Mouse (Mus musculus) midbrain, embryonic 13.5 days (tissue): ENCODE data around the gene Pdzd9. TPM values are rescaled to one million over a fixed set of nuclear protein-coding genes. Genes with fewer than 3 reads are reported as not detected.

Experiments used
- ATAC-seq: fragments of 200-750 bp; cut with Nextera tagmentation; 2 replicates; pipeline ENCODE4 v1.8.0; 2017; ENCODE audit warnings: mild to moderate bottlenecking, moderate TSS enrichment, moderate library complexity
- H3K27ac ChIP-seq: fragments of 300-500 bp; sonication (generic); 2 replicates; pipeline ENCODE4 v1.5.1; 2015; ENCODE audit warnings: inconsistent platforms, mild to moderate bottlenecking, moderate library complexity
- H3K27me3 ChIP-seq: fragments of 300-500 bp; sonication (generic); 2 replicates; pipeline ENCODE4 v1.6.1; 2015; ENCODE audit warnings: mild to moderate bottlenecking, inconsistent platforms
- H3K36me3 ChIP-seq: fragments of 300-500 bp; sonication (generic); 2 replicates; pipeline ENCODE4 v1.6.1; 2015; ENCODE audit warnings: mild to moderate bottlenecking, inconsistent platforms
- H3K4me1 ChIP-seq: fragments of 300-500 bp; sonication (generic); replicated peaks from 2 replicates; pipeline ENCODE4 v1.6.1; 2015; ENCODE audit warnings: inconsistent platforms
- H3K4me2 ChIP-seq: fragments of 300-500 bp; sonication (generic); replicated peaks from 2 replicates; pipeline ENCODE4 v1.6.1; 2015; ENCODE audit warnings: moderate library complexity, mild to moderate bottlenecking, inconsistent platforms
- H3K4me3 ChIP-seq: fragments of 300-500 bp; sonication (generic); replicated peaks from 2 replicates; pipeline ENCODE4 v1.5.1; 2015; ENCODE audit warnings: mild to moderate bottlenecking, inconsistent platforms
- H3K9ac ChIP-seq: fragments of 300-500 bp; sonication (generic); replicated peaks from 2 replicates; pipeline ENCODE4 v1.6.1; 2015; ENCODE audit warnings: mild to moderate bottlenecking, inconsistent platforms
- H3K9me3 ChIP-seq: fragments of 300-500 bp; sonication (generic); 2 replicates; pipeline ENCODE4 v1.6.1; 2016; ENCODE audit warnings: mild to moderate bottlenecking, inconsistent platforms
- WGBS: fragments of 180-500 bp; shearing (Covaris S2); methylation state at CpG from one replicate; pipeline ENCODE4 v1.1.7; 2015; 5-methylcytosine and 5-hydroxymethylcytosine counted together
- polyA plus RNA-seq: library from polyadenylated mRNA; unstranded; fragments of >200 nt; fragmentation: Nextera tagmentation; extraction: Ambion mirVana; gene quantifications from 2 replicates; pipeline ENCODE4 v1.2.1, GENCODE M21; 2015

Gene Pdzd9
- polyA plus RNA-seq, 1 experiment from 2014 or later = 0.48 TPM

GRCm38 (mm10) chr7:120685227-120685626 is 15.1 kb upstream of the Pdzd9 start:
- Histone ChIP-seq H3K36me3 (no peaks in the 10 kb centered on the region), H3K4me3 (no peak overlapping the region), H3K9ac (no peak overlapping the region), H3K4me2 (no peak overlapping the region), H3K27ac (no peak overlapping the region), H3K9me3 (no peaks in the 10 kb centered on the region), H3K27me3 (no peaks in the 10 kb centered on the region), H3K4me1 (peaks cover 9% of the 10 kb centered on the region)
- no peak for ATAC-seq
- WGBS = 87% methylated on average over 6 of the region's 6 CpGs

GRCm38 (mm10) chr7:120684731-120685161 is 14.6 kb upstream of the Pdzd9 start:
- 88% methylated on average over 2 of the region's 2 CpGs for WGBS

GRCm38 (mm10) chr7:120682002-120682401 is 11.9 kb upstream of the Pdzd9 start:
- no peak overlapping the region for H3K4me2 ChIP-seq
- peaks cover 31% of the 10 kb centered on the region for H3K4me1 ChIP-seq
- no peak overlapping the region for H3K4me3 ChIP-seq
- H3K36me3 ChIP-seq = no peaks in the 10 kb centered on the region
- no peak overlapping the region for H3K9ac ChIP-seq
- 83% methylated on average over 4 of the region's 4 CpGs for WGBS
- H3K27ac ChIP-seq = no peak overlapping the region
- ATAC-seq = no peak
- no peaks in the 10 kb centered on the region for H3K27me3 ChIP-seq
- no peaks in the 10 kb centered on the region for H3K9me3 ChIP-seq

More at GRCm38 (mm10) chr7:120684731-120685161, 14.6 kb upstream of the Pdzd9 start:
- Histone ChIP-seq H3K4me1 (peaks cover 14% of the 10 kb centered on the region), H3K4me2 (no peak overlapping the region), H3K9me3 (no peaks in the 10 kb centered on the region), H3K27me3 (no peaks in the 10 kb centered on the region), H3K4me3 (no peak overlapping the region), H3K27ac (no peak overlapping the region), H3K9ac (no peak overlapping the region), H3K36me3 (no peaks in the 10 kb centered on the region)
- ATAC-seq = no peak

- Histone ChIP-seq H3K9me3 (no peaks in the 10 kb centered on the region), H3K27ac (no peak overlapping the region), H3K4me2 (peak overlapping the region; percentile 87), H3K27me3 (no peaks in the 10 kb centered on the region), H3K9ac (peak overlapping the region; percentile 46), H3K4me1 (peaks cover 37% of the 10 kb centered on the region), H3K36me3 (no peaks in the 10 kb centered on the region; the same call in 1 of the 2 replicates), H3K4me3 (peak overlapping the region; percentile 92)
- 65% methylated on average over 8 of the region's 8 CpGs for WGBS
- no peak for ATAC-seq
Measured at GRCm38 (mm10) chr7:120679023-120679422, 8.9 kb upstream of the Pdzd9 start.

- Histone ChIP-seq H3K27me3 (no peaks in the 10 kb centered on the region), H3K4me2 (peak overlapping the region; percentile 87), H3K27ac (peak overlapping the region; percentile 81), H3K4me1 (peaks cover 37% of the 10 kb centered on the region), H3K36me3 (no peaks in the 10 kb centered on the region; the same call in 1 of the 2 replicates), H3K4me3 (peak overlapping the region; percentile 92), H3K9me3 (no peaks in the 10 kb centered on the region), H3K9ac (peak overlapping the region; percentile 94)
- peak; percentile 81 for ATAC-seq
- 2% methylated on average over 42 of the region's 42 CpGs for WGBS
Measured at GRCm38 (mm10) chr7:120677764-120678531, 7.8 kb upstream of the Pdzd9 start.

GRCm38 (mm10) chr7:120677001-120677643 is 7.0 kb upstream of the Pdzd9 start, which contains the start of gene Mosmo:
Gene Mosmo (plus strand): TSS chr7:120677618.
- peak within 1 kb of the TSS; percentile 92 for H3K4me3 ChIP-seq
- no peaks in the 10 kb centered on the region for H3K9me3 ChIP-seq
- H3K36me3 ChIP-seq = no peaks in the 10 kb centered on the region; the same call in 1 of the 2 replicates
- peak within 1 kb of the TSS; percentile 87 for H3K4me2 ChIP-seq
- H3K27me3 ChIP-seq = no peaks in the 10 kb centered on the region
- peak within 1 kb of the TSS; percentile 94 for H3K9ac ChIP-seq
- peak within 1 kb of the TSS; percentile 81 for H3K27ac ChIP-seq
- peak; percentile 99 for ATAC-seq
- under 1% methylated on average over 30 of the region's 44 CpGs for WGBS
- peaks cover 37% of the 10 kb centered on the region for H3K4me1 ChIP-seq

- Histone ChIP-seq H3K4me3 (no peak overlapping the region), H3K27ac (no peak overlapping the region), H3K4me1 (peaks cover 3% of the 10 kb centered on the region), H3K36me3 (no peaks in the 10 kb centered on the region; the same call in 1 of the 2 replicates), H3K9me3 (no peaks in the 10 kb centered on the region), H3K9ac (no peak overlapping the region), H3K27me3 (no peaks in the 10 kb centered on the region), H3K4me2 (no peak overlapping the region)
- no peak for ATAC-seq
- WGBS = 76% methylated on average over 2 of the region's 2 CpGs
Measured at GRCm38 (mm10) chr7:120671271-120671670, 1.1 kb upstream of the Pdzd9 start.

GRCm38 (mm10) chr7:120662079-120662478 is 8.1 kb downstream of the Pdzd9 start:
- 95% methylated on average over 4 of the region's 4 CpGs for WGBS
- H3K4me3 ChIP-seq = no peak overlapping the region
- H3K27ac ChIP-seq = no peak overlapping the region

GRCm38 (mm10) chr7:120647849-120648248 is 22.3 kb downstream of the Pdzd9 start:
- no peaks in the 10 kb centered on the region for H3K27me3 ChIP-seq
- H3K4me1 ChIP-seq = no peaks in the 10 kb centered on the region
- H3K27ac ChIP-seq = no peak overlapping the region
- ATAC-seq = no peak
- 92% methylated on average over 2 of the region's 2 CpGs for WGBS
- no peak overlapping the region for H3K4me2 ChIP-seq
- H3K4me3 ChIP-seq = no peak overlapping the region
- H3K9me3 ChIP-seq = no peaks in the 10 kb centered on the region
- H3K9ac ChIP-seq = no peak overlapping the region
- H3K36me3 ChIP-seq = peaks cover 86% of the 10 kb centered on the region

More at GRCm38 (mm10) chr7:120662079-120662478, 8.1 kb downstream of the Pdzd9 start:
- no peaks in the 10 kb centered on the region for H3K27me3 ChIP-seq
- no peaks in the 10 kb centered on the region for H3K4me1 ChIP-seq
- no peak overlapping the region for H3K4me2 ChIP-seq
- H3K9ac ChIP-seq = no peak overlapping the region
- no peak for ATAC-seq
- no peaks in the 10 kb centered on the region for H3K9me3 ChIP-seq
- peaks cover 32% of the 10 kb centered on the region for H3K36me3 ChIP-seq

GRCm38 (mm10) chr7:120643217-120643616 is 26.9 kb downstream of the Pdzd9 start:
- Histone ChIP-seq H3K9me3 (no peaks in the 10 kb centered on the region), H3K4me3 (no peak overlapping the region), H3K27ac (no peak overlapping the region), H3K36me3 (peaks cover 72% of the 10 kb centered on the region), H3K27me3 (no peaks in the 10 kb centered on the region), H3K4me2 (no peak overlapping the region), H3K4me1 (no peaks in the 10 kb centered on the region), H3K9ac (no peak overlapping the region)
- 76% methylated on average over 4 of the region's 4 CpGs for WGBS
- no peak for ATAC-seq

GRCm38 (mm10) chr7:120635821-120636220 is 34.3 kb downstream of the Pdzd9 start:
- under 1% methylated on average over 11 of the region's 11 CpGs for WGBS
- Histone ChIP-seq H3K9ac (peak overlapping the region; percentile 96), H3K36me3 (peaks cover 21% of the 10 kb centered on the region), H3K9me3 (no peaks in the 10 kb centered on the region), H3K4me2 (peak overlapping the region; percentile 93), H3K4me3 (peak overlapping the region; percentile 92), H3K4me1 (peaks cover 22% of the 10 kb centered on the region), H3K27ac (no peak overlapping the region), H3K27me3 (no peaks in the 10 kb centered on the region)
- ATAC-seq = no peak

- WGBS = under 1% methylated on average over 32 of the region's 32 CpGs
- Histone ChIP-seq H3K4me2 (peak overlapping the region; percentile 93), H3K27me3 (no peaks in the 10 kb centered on the region), H3K27ac (peak overlapping the region; percentile 88), H3K4me3 (peak overlapping the region; percentile 92), H3K9me3 (no peaks in the 10 kb centered on the region), H3K9ac (peak overlapping the region; percentile 96), H3K4me1 (peaks cover 22% of the 10 kb centered on the region), H3K36me3 (peaks cover 16% of the 10 kb centered on the region)
- no peak for ATAC-seq
Measured at GRCm38 (mm10) chr7:120635362-120635781, 34.8 kb downstream of the Pdzd9 start.
